Mouse (Mus musculus): Measurements from ENCODE around the gene Faim2.

Gene Faim2

GRCm38 (mm10) chr15:99463194-99463593, 64.8 kb downstream of the Faim2 start:
- no peak for DNase-seq (ENCODE audit: low read depth)

DNA sequence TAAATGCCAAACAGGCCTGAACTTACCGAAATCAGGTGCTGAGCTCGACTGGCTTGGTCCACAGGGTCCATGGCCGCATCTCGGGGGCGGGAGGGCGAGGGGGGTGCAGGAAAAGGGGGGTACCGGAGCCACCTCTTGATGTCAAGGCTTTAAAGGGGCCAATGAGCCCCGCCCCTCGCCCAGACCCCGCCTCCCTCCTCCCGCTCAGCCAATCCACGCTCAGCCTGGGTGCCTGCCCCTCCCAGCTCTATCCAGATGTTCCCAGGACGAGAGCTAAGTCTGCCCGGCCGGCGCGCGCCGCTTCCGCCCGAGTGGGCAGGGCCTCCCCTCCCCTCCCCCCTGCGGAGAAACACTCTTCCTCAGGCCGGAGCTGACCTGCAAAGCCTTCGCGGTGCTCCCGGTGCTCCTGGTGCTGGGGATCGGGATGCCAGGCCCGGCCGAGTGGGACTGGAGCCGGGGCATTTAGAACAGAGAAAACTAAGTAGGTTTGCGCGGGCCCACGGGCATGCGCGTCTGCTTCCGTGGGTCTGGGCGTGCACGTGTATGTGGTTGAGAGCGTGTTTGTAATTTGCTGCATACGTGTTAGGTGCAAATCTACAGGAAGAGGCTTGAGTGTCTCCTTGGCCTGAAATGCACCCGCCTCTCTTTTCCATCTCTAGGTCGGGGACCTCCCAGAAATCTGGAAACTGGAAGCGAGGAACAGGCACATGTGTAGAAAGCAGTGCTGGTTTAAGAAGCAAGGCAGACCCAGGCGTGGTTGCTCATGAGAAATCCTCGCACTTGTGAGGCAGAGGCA, 70.2 kb downstream of the Faim2 start, which contains the start of gene Nckap5l:
Nckap5l (minus strand) TSS at position 143 of the 796 bp plus-strand sequence.
- peak; percentile 80 for DNase-seq (ENCODE audit: low read depth)

- DNase-seq (ENCODE audit: low read depth): no peak
These were observed 70.9 kb downstream of the Faim2 start for GRCm38 (mm10) chr15:99456963-99457605.

DNA sequence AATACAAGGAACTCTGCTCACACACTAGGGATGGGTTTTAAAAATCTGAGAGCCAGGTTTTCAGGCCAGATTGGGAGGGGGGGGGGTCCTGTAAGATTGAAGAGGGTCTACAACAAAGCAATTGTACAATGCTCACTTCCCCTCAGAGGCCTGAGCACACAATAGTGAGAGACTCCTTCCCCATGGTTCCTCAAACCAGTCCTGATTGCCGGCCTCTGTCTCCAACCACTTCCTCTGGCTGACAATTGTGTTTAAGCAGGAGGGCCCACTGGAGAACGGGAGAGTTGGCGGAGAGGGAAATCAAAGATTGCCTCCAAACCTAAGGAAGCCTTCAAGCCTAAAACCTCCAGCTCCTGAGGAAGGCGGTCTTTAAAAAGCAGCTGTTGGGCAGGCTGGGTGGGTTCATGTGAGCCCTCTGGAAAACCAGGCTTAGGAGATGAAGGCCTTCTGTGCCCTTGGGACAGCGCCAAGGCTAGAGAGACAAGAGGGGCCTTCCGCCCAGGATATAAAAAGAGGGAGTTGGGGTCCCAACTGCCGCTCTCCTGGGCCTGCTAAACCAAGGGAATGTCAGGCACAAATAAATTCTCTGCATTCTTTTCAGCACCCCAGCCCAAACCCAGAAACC, 71.5 kb downstream of the Faim2 start:
- DNase-seq (ENCODE audit: low read depth): no peak

- DNase-seq (ENCODE audit: low read depth): no peak
These were observed 72.5 kb downstream of the Faim2 start for GRCm38 (mm10) chr15:99455415-99455814.

GRCm38 (mm10) chr15:99454585-99455279, 73.2 kb downstream of the Faim2 start:
- no peak for DNase-seq (ENCODE audit: low read depth)

GRCm38 (mm10) chr15:99453153-99453900, 74.6 kb downstream of the Faim2 start:
- no peak for DNase-seq (ENCODE audit: low read depth)

GRCm38 (mm10) chr15:99449751-99450280, 78.1 kb downstream of the Faim2 start:
- DNase-seq (ENCODE audit: low read depth): no peak

DNA sequence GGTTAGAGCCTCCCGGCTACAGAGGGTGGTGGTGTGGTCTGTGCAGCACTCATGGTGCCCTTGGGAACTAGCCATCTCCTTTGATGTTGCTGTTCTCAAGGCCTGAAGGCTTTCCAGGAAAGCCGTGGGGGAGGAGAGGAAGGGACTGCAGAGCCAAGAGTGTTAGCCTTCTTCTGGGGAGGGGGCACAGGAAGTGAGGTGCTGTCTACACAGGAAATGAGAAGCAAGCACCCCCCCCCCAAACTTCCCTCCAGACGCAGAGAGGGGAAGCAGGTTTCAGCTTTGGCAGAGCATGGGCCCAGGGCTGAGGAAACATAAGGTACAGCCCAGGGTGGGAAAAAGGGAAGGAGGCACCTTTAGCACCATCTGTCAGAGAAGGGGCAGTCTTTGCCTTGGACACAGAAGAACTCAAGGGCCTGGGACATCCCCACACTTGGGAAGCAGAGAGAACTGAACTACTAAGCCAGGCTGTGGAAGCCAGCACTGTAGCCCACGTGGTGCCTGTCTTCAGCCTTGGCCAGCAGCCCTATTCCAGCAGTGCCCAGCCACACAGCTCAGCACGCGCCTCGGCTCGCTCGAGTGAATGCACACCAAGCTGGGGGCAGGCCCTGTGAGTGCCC, 78.7 kb downstream of the Faim2 start:
- no peak for DNase-seq (ENCODE audit: low read depth)
